Mouse (Mus musculus) layer of hippocampus, postnatal 14 days (tissue): ENCODE measurements around the gene Ntf5. TPM values are rescaled to one million over a fixed set of nuclear protein-coding genes. Genes with fewer than 3 reads are reported as not detected.

Experiments
- DNase-seq, 2 experiments: peaks; one replicate each; pipeline ENCODE4 v3.0.0; 2021 to 2022; ENCODE audit warnings: low spot score in 2 of 2, mixed read lengths in 1 of 2
- total RNA-seq, 2 experiments: library from RNA; stranded (reverse); gene quantifications; 2 replicates each; pipeline ENCODE4 v1.2.3; 2021

Gene Ntf5
- total RNA-seq, 2 experiments from 2014 or later, result 0.31 TPM; not detected in 1

GRCm38 (mm10) chr7:45401521-45402085, 11.9 kb upstream of the Ntf5 start:
- no peak for DNase-seq

- peak in 1 of 2 experiments; percentile 31 for DNase-seq
These were observed 9.8 kb upstream of the Ntf5 start for GRCm38 (mm10) chr7:45403532-45404261.

- peak; percentile 53 to 59 for DNase-seq
These were observed 8.1 kb upstream of the Ntf5 start, which contains the start of gene Kcna7 for GRCm38 (mm10) chr7:45405091-45406075. Gene Kcna7 (plus strand): TSS chr7:45405653.

GRCm38 (mm10) chr7:45406157-45407156, 7.0 kb upstream of the Ntf5 start:
- no peak for DNase-seq

GRCm38 (mm10) chr7:45407836-45408235, 5.7 kb upstream of the Ntf5 start:
- DNase-seq, result no peak

- no peak for DNase-seq
These were observed 5.1 kb upstream of the Ntf5 start for GRCm38 (mm10) chr7:45408351-45408750.

- DNase-seq, result no peak
These were observed 4.5 kb upstream of the Ntf5 start for GRCm38 (mm10) chr7:45408949-45409348.

GRCm38 (mm10) chr7:45409497-45410163, 3.9 kb upstream of the Ntf5 start:
- DNase-seq, result no peak

GRCm38 (mm10) chr7:45412421-45412820, 1.1 kb upstream of the Ntf5 start:
- no peak for DNase-seq

GRCm38 (mm10) chr7:45413864-45414739, 607 bp downstream of the Ntf5 start:
- no peak for DNase-seq

GRCm38 (mm10) chr7:45414740-45415224, 1.3 kb downstream of the Ntf5 start:
- no peak for DNase-seq

GRCm38 (mm10) chr7:45415636-45416035, 2.1 kb downstream of the Ntf5 start:
- DNase-seq, result no peak

- DNase-seq, result no peak
These were observed 4.5 kb downstream of the Ntf5 start for GRCm38 (mm10) chr7:45417962-45418492.

GRCm38 (mm10) chr7:45419859-45420614, 6.5 kb downstream of the Ntf5 start:
- DNase-seq, result no peak

GRCm38 (mm10) chr7:45420615-45420919, 7.1 kb downstream of the Ntf5 start, which contains the start of gene Lhb:
Gene Lhb (plus strand): TSS chr7:45420820.
- DNase-seq, result no peak

GRCm38 (mm10) chr7:45421194-45421593, 7.7 kb downstream of the Ntf5 start:
- no peak for DNase-seq

- DNase-seq, result no peak
These were observed 13.1 kb downstream of the Ntf5 start for GRCm38 (mm10) chr7:45426556-45426955.

- DNase-seq, result no peak
These were observed 20.3 kb downstream of the Ntf5 start for GRCm38 (mm10) chr7:45433835-45434202.
